Mouse (Mus musculus) spleen, adult 10 weeks (tissue): ENCODE results near the gene Gm6040. TPM values are rescaled to one million over a fixed set of nuclear protein-coding genes. Genes with fewer than 3 reads are reported as not detected.

Source experiments
- polyA plus RNA-seq: library from polyadenylated mRNA; stranded (reverse); fragments of 350-450 nt; fragmentation: Illumina TruSeq; extraction: RNeasy Lipid Tissue Mini Kit (QIAGEN cat#74804); gene quantifications from one replicate; pipeline ENCODE4 v1.2.3, GENCODE M21; 2015; ENCODE audit warnings: low replicate concordance; ENCODE audit not compliant: insufficient read depth

Gm6040 gene
- not detected for polyA plus RNA-seq

GRCm38 (mm10) chr8:20921971-20922370 is at the start of gene Gm6040:
Gene Gm6040, minus strand, starts transcription at chr8:20922071.

DNA sequence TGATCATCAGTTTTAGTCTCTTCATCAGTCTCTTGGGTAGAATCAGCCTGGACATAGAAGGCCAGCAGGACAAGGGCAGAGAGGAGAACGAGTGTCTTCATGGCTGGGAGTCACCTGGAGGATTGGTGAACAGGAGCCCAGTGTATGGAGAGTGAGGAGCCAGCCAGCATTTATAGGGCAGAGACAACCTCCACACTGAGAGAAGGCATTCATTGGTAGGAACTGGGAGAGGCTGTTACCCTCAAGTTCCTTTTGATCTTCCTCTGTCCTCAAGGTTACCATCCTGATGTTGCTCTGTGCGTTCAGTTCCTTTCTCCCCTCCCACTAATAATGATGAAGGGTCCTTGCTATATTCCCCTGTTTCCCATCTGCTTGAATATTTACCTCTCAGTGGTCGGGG is 22.7 kb upstream of the Gm6040 start, which contains the start of gene AY761185:
TSS of gene AY761185 (minus strand) at position 101 of the 400 bp plus-strand sequence.

DNA sequence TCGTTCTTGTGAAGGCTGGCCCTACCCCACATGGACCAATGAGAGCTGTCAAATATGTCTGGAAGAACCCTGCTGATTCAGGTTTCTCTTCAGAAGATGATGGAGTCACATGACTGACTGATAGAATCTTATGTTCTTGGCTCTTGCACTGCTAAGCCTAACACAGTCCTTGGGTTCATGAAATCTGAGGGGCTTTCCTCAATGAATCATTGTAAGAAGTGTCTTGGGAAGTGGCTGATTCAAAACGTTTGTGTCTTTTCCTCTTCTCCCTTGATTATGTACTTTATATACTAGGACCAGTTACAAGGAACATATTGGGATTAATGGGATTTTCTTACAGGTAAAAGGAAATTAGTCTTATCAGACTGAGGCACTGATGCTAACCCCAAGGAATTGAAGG is 19.3 kb downstream of the Gm6040 start, which contains the start of gene Gm15056:
TSS of gene Gm15056 (minus strand) at position 101 of the 400 bp plus-strand sequence.

GRCm38 (mm10) chr8:20892369-20892768 is 29.5 kb downstream of the Gm6040 start, which contains the start of gene Defb33:
Gene Defb33, plus strand, starts transcription at chr8:20892669.

Other genes starting within 250 kb of the Gm6040 start
- gene Defb33, start 29.4 kb downstream of the Gm6040 start, polyA plus RNA-seq: not detected
- gene Gm15056, start 19.4 kb downstream of the Gm6040 start, polyA plus RNA-seq: 3.4 TPM
- not detected for gene AY761185, start 22.6 kb upstream of the Gm6040 start, polyA plus RNA-seq
- gene Defa21, start 103.5 kb upstream of the Gm6040 start, polyA plus RNA-seq: not detected
- gene Defa23, start 133.0 kb upstream of the Gm6040 start, polyA plus RNA-seq: not detected
- gene Defa35, start 143.0 kb upstream of the Gm6040 start, polyA plus RNA-seq: not detected
- gene Defa25, start 162.4 kb upstream of the Gm6040 start, polyA plus RNA-seq: not detected
- gene Gm14851, start 174.0 kb upstream of the Gm6040 start, polyA plus RNA-seq: not detected
- gene Defa30, start 212.6 kb upstream of the Gm6040 start, polyA plus RNA-seq: not detected
- not detected for gene Defa22, start 240.2 kb upstream of the Gm6040 start, polyA plus RNA-seq